Mouse (Mus musculus) kidney, postnatal 10 days (tissue): ENCODE measurements around the gene Llgl2.
A peak's percentile ranks its signal among the peaks of the same experiment; 100 is the strongest.

Experiments
- DNase-seq: peaks from one replicate; pipeline ENCODE4 v3.0.0; 2021; ENCODE audit warnings: mixed read lengths

The Llgl2 gene

GRCm38 (mm10) chr11:115881002-115881401 lies 57.2 kb downstream of the Llgl2 start:
- DNase-seq = no peak

- no peak for DNase-seq
Observed at GRCm38 (mm10) chr11:115883251-115883650, 59.4 kb downstream of the Llgl2 start.

DNA sequence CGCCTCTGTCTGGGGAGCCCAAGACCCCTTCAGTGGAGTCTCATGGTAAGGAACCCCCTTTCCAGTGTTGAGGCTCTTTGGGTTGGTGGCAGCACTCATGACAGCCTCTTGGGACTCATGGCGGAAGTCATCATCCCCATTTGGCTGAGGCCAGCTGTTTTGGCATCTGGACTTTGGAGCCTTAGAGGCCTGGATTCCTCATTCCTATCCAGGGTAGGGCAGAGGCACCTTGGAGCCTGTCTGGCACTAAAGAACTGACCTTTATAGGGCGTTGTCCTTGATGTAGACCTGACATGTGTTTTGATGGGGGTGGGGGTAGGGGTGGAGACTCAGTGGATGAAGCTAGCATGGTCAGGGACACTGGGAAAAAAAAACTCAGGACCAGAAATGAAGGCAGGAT lies 60.5 kb downstream of the Llgl2 start:
- no peak for DNase-seq

DNA sequence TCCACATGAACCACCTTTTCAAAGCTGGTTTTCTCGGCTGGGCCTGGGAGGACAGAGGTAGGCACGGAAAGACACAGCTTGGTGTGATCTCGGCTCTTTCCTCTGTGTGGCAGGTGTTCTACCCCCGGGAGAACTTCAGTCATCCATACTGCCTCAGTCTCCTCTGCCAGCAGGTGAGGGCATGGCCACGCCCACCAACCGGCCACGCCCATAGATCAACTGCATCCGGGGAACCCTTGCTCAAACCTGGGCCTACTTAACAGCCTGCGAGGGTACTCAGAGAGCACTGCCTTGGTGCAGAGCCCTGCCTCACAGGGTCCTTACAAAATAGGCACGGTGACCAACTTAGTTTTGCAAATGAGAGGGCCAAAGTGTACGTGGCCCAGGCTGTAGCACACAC lies 61.4 kb downstream of the Llgl2 start:
- no peak for DNase-seq

GRCm38 (mm10) chr11:115886446-115886845 lies 62.6 kb downstream of the Llgl2 start:
- no peak for DNase-seq

GRCm38 (mm10) chr11:115888020-115888419 lies 64.2 kb downstream of the Llgl2 start:
- no peak for DNase-seq

GRCm38 (mm10) chr11:115889159-115889558 lies 65.3 kb downstream of the Llgl2 start:
- DNase-seq = no peak

DNA sequence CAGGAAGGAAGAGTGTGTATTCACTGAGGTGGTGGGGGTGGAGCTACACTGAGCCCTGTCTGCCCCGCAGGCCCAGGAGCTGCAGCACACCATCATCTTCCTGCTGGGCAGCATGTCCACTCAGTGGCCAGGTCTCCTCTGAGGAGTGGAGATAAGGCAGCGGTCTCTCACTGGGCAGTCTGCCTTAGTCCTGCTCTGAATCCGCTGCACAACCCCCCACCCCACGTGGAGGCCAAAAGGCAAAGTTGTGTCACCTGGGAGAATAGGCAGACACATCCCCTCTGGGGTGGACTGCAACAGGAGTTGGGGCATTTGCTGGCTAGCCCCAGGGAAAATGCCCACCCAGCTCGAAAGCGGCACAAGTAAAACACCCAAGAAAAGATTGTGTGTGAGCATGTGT lies 68.4 kb downstream of the Llgl2 start:
- DNase-seq = no peak

DNA sequence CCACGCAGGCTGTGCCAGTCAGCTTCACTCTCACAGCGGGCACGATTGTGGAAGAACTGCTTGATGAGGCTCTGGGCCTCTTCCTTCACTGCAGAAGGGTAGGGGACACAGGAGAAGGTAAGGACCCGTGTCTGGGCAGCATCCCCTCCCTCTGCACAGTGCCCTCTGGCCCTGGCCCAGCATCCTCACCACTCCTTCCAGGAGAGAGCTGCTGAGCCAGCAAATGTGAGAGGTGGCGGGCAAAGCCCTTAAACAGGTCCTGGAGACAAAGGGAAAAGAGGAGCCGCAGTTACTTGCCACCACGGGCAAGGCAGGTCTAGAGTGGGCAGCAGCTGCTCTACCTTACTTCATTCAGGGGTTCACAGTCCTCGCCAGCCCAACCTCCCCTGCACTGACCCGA lies 69.2 kb downstream of the Llgl2 start:
- peak; percentile 30 for DNase-seq

DNA sequence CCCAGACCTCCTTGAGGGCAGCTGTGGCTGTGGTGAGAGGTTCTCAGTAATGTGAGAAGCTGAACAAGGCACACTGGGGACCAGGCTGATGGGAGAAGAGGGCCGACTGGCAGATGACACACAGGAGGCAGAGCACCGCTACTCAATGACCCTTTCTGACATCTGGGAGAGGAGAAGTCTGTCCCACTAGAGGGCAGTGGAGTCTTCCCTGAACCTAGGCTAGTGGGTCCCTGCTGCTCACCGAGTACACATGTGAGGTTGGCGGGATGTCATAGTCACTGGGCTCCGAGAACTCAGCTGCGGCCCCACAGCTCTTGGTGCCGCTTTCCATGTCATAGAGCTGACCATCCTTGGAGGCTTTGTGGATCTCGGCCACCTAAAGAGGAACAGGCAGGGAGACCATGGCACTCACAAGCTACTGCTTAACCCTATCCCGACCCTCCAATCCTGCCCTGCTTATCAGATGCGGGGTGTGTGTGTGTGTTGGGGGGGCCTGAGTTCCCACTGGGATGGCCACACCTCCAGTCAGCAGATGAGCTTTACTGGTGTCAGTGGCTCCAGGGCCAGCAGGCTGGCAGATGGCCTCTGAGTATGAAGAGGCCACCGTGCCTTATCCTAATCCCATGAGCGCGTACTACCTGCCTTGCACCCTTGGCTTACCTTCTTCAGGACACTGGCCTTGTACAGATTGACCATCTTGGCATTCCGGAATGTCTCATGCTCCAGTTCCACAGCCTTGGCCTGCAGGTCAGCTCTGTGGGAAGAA lies 71.1 kb downstream of the Llgl2 start:
- peak; percentile 45 for DNase-seq

DNA sequence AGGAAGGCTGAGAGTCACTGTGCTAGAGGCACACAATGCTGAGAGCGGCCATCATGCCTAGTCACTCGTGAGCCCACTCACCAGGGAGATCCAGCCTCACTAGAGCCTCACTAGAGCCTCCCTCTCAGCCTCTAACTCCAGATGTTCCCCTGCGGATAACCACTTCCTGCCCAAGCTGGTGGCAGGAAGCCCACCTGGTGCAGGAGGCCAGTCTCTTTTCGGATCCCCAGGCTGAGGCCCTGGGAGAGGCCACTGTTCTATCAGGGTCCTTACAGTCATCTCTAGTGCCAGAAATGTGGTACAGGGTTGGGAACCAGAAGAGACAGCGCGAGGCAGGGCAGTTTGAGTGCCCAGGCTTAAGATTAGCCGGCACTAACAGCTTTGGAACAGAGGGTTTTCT lies 74.6 kb downstream of the Llgl2 start:
- DNase-seq = no peak

GRCm38 (mm10) chr11:115898886-115899285 lies 75.0 kb downstream of the Llgl2 start:
- peak; percentile 59 for DNase-seq

DNA sequence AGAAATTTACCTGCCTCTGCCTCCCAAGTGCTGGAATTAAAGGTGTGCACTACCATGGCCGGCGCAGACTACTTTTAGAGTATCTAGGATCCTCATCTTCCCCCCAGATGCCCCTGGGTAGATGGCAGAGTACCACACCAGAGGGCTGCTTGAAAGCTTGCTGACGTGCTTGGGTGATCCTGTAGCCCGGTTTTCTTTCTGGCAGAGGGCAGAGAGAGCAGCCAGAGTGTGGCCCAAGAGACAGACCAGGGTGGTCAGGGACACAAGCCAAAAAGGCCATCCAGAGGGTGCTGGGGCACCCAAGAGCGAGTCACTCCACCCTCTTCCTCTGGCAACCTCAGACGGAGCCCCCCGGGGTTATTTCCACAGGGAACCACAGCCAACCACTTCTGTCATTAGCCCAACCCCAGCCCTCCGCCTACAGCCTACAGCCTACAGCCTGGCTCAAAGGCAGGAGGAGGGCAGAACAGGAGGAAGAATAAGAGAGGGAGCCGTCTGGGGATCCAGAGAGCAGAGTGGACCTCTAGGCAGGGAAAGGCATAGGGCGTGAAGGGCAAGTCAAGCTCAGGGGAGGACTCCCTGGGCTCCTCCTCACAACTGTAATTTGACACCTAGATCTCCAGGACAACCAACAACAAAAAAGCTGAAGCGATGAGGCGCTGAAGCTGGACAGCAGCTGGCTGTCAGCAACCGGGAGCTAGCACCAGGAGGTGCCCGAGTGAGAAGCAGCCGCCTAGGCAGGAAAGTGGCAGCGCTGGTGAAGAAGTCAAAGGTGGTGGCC lies 75.8 kb downstream of the Llgl2 start, which contains the start of gene Smim5:
TSS of gene Smim5 (plus strand) at position 481 of the 781 bp plus-strand sequence.
- peak; percentile 77 for DNase-seq

GRCm38 (mm10) chr11:115900561-115901337 lies 76.9 kb downstream of the Llgl2 start:
- no peak for DNase-seq

- DNase-seq = no peak
Observed at GRCm38 (mm10) chr11:115901338-115902161, 77.7 kb downstream of the Llgl2 start.

- no peak for DNase-seq
Observed at GRCm38 (mm10) chr11:115902177-115902576, 78.3 kb downstream of the Llgl2 start.

GRCm38 (mm10) chr11:115902831-115903230 lies 79.0 kb downstream of the Llgl2 start:
- peak; percentile 64 for DNase-seq

GRCm38 (mm10) chr11:115903384-115904230 lies 79.8 kb downstream of the Llgl2 start:
- peak; percentile 49 for DNase-seq

DNA sequence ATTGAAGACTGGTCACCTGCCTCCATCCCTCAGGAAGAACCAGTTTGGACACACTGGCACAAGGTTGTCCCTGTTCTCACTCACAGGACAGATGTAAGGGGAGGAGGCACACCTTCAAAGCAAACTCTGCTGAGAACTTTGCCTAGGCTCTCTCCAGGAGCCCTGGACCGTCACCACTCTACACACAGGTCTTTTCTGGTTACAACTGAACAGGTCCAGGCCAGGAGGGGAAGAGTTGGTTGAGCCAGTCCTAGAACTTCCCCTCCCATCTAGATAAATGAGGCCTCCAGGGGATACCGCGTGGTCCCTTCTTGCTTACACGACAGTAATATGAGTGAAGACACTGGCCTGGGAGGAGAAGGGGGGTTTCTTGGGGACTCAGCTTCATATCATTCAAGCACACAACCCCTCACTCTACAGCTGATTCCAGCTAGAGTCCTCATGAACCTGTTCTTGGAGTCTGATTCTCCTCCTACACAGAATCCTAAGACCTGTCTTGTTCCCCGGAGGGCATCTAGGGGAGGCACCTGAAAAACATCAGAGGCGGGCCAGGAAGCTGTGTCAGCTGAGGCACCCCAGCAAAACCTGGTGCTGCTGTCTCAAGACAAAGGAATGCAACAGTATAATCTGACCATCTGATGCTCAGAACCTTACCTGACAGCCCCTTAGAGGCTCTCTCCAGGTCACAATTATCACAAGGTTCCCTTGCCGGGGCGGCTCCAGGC lies 80.5 kb downstream of the Llgl2 start:
- DNase-seq = peak; percentile 21
